Mouse (Mus musculus): ENCODE results near the gene Macf1. TPM values are rescaled to one million over a fixed set of nuclear protein-coding genes. Genes with fewer than 3 reads are reported as not detected.

The Macf1 gene
- polyA plus RNA-seq, 1 experiment from 2014 or later, result 41.2 TPM

DNA sequence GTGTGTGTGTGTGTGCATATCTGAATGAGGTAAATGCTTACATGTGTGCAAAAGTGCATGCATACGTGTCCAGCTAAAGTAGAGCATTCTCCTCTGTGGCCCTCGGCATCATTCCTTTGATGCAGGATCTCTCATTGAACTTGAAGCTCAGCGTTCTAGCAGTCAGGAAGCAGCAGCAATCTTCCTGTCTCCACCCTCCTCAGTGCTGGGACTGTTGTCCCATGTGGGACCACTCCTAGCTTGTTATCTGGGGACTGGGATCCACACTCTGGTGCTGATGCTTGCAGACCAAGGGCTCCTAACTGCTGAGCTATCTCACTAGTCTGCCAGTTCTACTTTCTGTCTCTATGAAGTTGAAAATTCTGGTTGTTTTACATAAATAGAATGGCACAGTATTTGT lies 52.5 kb downstream of the Macf1 start:
- H3K36me3 ChIP-seq, result no peaks in the 10 kb centered on the region
- H3K4me3 ChIP-seq (replicated peaks), result no peak overlapping the region
- WGBS, result 90% methylated on average over 3 of the region's 3 CpGs
- H3K4me1 ChIP-seq, result peaks cover 15% of the 10 kb centered on the region
- no peaks in the 10 kb centered on the region for H3K27me3 ChIP-seq
- ATAC-seq (replicated peaks; ENCODE audit: low FRiP score), result no peak
- no peak overlapping the region for H3K9ac ChIP-seq
- H3K27ac ChIP-seq, result no peak overlapping the region
- H3K4me2 ChIP-seq, result no peak overlapping the region
- no peaks in the 10 kb centered on the region for H3K9me3 ChIP-seq (replicated peaks)

DNA sequence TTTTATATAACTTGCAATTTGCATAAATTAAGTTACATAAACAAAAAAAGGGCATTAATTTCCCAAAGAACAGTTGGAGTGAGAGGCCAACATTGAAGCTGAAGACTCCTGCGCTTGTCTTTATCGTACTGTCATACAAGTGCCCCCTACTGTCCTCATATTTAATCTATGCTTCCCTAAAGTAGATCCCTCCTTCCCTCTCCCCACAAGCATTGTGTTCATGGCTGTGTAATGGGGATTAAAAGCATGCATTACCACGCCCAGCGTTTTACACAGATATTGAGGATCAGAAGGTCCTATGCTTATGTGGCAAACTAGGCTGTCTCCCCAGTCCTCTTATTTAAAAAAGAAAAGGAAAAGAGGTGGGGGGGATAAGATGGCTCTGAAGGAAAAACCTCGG lies 56.5 kb downstream of the Macf1 start:
- Histone ChIP-seq H3K36me3 (no peaks in the 10 kb centered on the region), H3K9ac (no peak overlapping the region), H3K4me1 (peaks cover 25% of the 10 kb centered on the region), H3K4me2 (no peak overlapping the region), H3K9me3 (replicated peaks) (no peaks in the 10 kb centered on the region), H3K27ac (no peak overlapping the region), H3K4me3 (replicated peaks) (no peak overlapping the region), H3K27me3 (no peaks in the 10 kb centered on the region)
- no peak for ATAC-seq (replicated peaks; ENCODE audit: low FRiP score)
- 80% methylated on average over 5 of the region's 5 CpGs for WGBS

DNA sequence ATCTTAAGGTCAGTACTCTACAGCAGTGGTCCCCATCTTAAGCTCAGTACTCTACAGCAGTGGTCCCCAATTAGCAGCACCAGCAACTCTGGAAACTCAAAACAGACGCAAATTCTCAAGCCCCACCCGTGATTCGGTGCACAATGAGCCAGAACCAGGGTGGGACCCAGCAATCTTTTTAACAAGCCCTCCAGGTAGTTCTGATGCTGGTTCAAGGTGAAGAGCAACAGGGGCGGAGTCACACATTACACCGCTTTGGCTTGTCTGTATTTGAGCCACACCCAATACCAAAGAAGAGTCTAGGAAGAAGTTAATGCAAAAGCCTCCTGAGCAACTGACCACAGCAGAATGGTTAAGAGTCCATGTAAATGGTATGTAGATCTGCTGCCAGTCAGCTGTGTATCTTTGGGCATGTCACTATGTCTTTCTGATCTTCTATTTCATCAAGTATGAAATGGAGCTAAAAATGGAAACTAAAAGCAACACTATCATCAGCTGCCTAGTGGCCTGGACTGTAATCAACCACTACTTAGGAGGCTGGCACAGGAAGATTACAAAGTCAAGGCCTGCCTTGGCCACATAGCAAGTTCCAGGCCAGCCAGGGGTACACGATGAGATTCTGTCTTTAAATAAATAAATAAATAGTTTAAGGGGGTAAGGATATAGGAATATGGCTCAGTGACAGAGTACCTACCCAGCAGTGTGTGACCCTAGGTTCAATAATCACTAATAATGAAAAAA lies 58.7 kb downstream of the Macf1 start:
- Histone ChIP-seq H3K4me2 (no peak overlapping the region), H3K27me3 (no peaks in the 10 kb centered on the region), H3K36me3 (no peaks in the 10 kb centered on the region), H3K27ac (peak overlapping the region; percentile 79; the same call in 1 of the 2 replicates), H3K4me1 (peaks cover 25% of the 10 kb centered on the region), H3K4me3 (replicated peaks) (no peak overlapping the region), H3K9me3 (replicated peaks) (no peaks in the 10 kb centered on the region), H3K9ac (no peak overlapping the region)
- no peak for ATAC-seq (replicated peaks; ENCODE audit: low FRiP score)
- 80% methylated on average over 6 of the region's 6 CpGs for WGBS

DNA sequence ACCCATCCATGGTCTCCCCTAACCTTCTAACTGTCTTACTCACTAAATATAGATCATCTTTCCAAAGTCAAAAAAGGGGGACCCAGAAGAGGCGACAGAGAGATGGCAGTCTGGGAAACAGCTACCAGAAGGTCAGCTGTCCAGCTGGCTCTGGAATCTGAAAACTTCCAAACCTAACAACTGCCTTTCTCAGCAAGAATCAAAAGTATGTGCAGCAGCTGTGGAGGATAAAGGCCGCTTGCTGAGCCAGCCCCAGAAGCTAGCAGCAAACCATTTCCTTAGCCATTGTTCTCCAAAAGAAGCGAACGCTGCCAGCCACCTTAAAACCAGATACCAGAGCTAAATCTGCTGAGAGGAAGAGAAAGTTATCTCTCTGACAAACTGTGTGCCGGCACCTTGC lies 59.7 kb downstream of the Macf1 start:
- Histone ChIP-seq H3K9me3 (replicated peaks) (no peaks in the 10 kb centered on the region), H3K36me3 (no peaks in the 10 kb centered on the region), H3K9ac (no peak overlapping the region), H3K4me2 (no peak overlapping the region), H3K27ac (peak overlapping the region; percentile 79), H3K4me3 (replicated peaks) (no peak overlapping the region), H3K27me3 (no peaks in the 10 kb centered on the region), H3K4me1 (peaks cover 25% of the 10 kb centered on the region)
- ATAC-seq (replicated peaks; ENCODE audit: low FRiP score), result peak; percentile 60; the same call in 1 of the 2 replicates
- 31% methylated on average over 5 of the region's 5 CpGs for WGBS

DNA sequence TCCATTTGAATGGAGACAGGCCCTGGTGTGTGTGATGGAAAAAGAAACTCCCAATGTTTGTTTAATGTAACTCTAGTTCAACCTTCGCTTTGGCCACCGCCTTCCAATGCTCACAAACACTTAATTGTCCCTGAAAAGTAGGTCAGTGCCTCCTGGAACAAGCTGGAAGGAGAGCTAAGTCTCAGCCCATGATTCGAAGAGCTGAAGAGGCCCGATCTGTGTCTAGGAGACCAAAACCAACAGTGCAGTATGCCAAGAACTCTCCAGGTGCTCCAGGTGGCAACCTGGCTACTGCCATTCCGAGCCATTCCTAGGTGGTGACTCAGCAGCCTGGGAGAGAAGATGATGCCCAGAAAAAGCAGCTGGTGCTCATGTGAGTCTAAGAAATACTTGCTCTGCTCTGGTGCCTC lies 60.4 kb downstream of the Macf1 start:
- H3K4me2 ChIP-seq, result no peak overlapping the region
- no peak for ATAC-seq (replicated peaks; ENCODE audit: low FRiP score)
- H3K4me1 ChIP-seq, result peaks cover 25% of the 10 kb centered on the region
- H3K4me3 ChIP-seq (replicated peaks), result no peak overlapping the region
- H3K27ac ChIP-seq, result peak overlapping the region; percentile 79
- no peaks in the 10 kb centered on the region for H3K9me3 ChIP-seq (replicated peaks)
- 68% methylated on average over 5 of the region's 5 CpGs for WGBS
- no peaks in the 10 kb centered on the region for H3K27me3 ChIP-seq
- H3K36me3 ChIP-seq, result no peaks in the 10 kb centered on the region
- H3K9ac ChIP-seq, result no peak overlapping the region

DNA sequence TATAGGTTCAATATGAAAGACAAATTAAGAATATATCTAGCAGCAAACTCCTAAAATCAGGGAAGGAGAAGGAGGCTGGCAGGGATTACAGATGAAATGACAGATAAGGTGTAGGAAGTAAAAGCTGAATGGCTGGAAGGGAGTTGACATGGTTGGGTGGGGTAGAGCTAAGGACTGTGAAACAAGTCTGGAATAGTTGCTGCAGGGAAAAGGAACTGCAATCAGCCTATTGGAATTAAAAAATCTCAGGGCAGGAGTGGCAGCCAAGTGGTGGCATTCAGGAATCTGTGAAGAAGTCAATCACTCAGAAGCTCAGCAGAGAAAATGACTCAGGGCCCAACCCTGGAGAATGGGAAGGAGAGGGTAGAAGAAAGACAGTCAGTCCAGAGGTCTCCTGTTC lies 62.4 kb downstream of the Macf1 start:
- no peak for ATAC-seq (replicated peaks; ENCODE audit: low FRiP score)
- no peak overlapping the region for H3K4me3 ChIP-seq (replicated peaks)
- H3K9me3 ChIP-seq (replicated peaks), result no peaks in the 10 kb centered on the region
- H3K9ac ChIP-seq, result no peak overlapping the region
- H3K36me3 ChIP-seq, result no peaks in the 10 kb centered on the region
- no peaks in the 10 kb centered on the region for H3K27me3 ChIP-seq
- no peak overlapping the region for H3K4me2 ChIP-seq
- no peak overlapping the region for H3K27ac ChIP-seq
- peaks cover 35% of the 10 kb centered on the region for H3K4me1 ChIP-seq

DNA sequence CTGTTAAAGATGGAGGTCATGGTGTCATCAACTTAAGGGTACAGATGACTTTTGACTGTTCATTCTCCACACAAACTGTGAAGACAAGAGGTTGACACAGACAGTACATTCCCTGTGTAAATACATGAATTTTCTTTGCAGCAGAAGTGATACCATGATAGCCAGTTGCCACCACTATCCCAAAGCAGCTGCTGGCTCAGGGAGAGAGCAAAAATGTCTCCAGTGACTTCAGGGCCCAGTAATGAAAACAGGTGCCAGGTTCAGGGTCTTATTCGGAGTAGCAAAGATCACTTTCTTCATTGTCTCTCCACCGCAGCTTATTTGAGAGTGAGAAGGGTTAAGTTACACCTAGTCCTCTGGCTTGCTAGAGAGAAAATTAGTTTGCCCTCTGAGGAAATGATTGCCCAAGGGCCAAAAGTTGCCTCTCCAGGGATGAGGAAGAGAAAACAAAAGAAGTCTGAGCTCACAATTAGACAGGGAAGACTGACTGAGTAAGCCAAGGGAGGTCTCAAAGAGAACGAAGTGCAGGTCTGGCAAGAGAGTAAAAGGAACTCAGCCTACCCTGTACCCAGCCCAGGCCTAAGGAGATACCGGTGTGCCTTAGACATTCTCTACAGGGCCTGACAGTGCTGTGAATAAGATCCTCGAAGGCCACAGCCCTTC lies 66.3 kb downstream of the Macf1 start:
- WGBS, result 45% methylated on average over 5 of the region's 5 CpGs
- no peaks in the 10 kb centered on the region for H3K9me3 ChIP-seq (replicated peaks)
- peak overlapping the region; percentile 34; the same call in 1 of the 2 replicates for H3K27ac ChIP-seq
- peaks cover 24% of the 10 kb centered on the region for H3K4me1 ChIP-seq
- no peak for ATAC-seq (replicated peaks; ENCODE audit: low FRiP score)
- H3K4me2 ChIP-seq, result no peak overlapping the region
- H3K4me3 ChIP-seq (replicated peaks), result no peak overlapping the region
- no peaks in the 10 kb centered on the region for H3K27me3 ChIP-seq
- H3K9ac ChIP-seq, result no peak overlapping the region
- no peaks in the 10 kb centered on the region for H3K36me3 ChIP-seq

DNA sequence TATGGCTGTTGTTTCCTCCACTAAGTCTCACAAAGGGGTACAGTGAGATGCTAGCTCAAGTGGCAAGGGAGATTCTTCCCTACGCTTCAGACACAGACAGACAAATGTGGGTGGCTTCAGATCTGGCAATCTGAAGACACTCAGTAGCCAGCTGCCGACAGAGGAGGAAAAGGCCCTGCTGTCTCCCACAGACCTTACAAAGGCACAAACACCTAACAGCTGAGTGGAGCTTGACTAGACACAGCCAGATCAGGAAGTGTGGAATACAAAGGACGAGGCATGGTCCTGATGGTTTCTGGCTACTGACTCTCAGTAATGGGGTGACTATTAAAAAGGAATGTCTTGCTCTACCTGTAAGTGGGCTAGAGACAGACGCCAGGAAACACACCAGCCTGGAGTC lies 67.2 kb downstream of the Macf1 start:
- Histone ChIP-seq H3K27ac (peak overlapping the region; percentile 61), H3K4me1 (peaks cover 29% of the 10 kb centered on the region)

DNA sequence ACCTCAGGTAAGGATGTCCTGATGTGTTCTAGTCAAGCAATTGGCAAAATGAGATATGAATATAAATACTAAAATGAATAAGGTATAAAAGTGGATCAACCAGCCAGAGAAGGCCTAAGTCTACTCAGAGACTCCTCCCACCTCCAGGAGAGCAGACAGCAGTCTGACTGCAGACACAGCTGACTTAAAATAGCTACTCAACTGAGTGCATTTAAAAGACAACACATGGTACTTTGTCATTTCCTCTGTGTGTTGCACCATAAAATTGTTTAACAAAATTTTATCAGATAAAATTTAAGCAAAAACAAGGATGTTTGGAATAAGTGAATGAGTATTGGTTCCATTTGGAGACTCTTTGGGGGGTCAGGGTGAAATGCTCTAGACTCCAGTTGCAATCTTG lies 67.7 kb downstream of the Macf1 start:
- Histone ChIP-seq H3K9me3 (replicated peaks) (no peaks in the 10 kb centered on the region), H3K4me2 (no peak overlapping the region), H3K27ac (peak overlapping the region; percentile 61), H3K4me1 (peaks cover 29% of the 10 kb centered on the region), H3K4me3 (replicated peaks) (no peak overlapping the region), H3K36me3 (no peaks in the 10 kb centered on the region), H3K9ac (no peak overlapping the region), H3K27me3 (no peaks in the 10 kb centered on the region)
- ATAC-seq (replicated peaks; ENCODE audit: low FRiP score), result no peak

More for the DNA sequence above, 67.2 kb downstream of the Macf1 start:
- Histone ChIP-seq H3K27me3 (no peaks in the 10 kb centered on the region), H3K4me3 (replicated peaks) (no peak overlapping the region), H3K36me3 (no peaks in the 10 kb centered on the region), H3K9ac (no peak overlapping the region), H3K9me3 (replicated peaks) (no peaks in the 10 kb centered on the region), H3K4me2 (no peak overlapping the region)
- 58% methylated on average over 4 of the region's 4 CpGs for WGBS
- no peak for ATAC-seq (replicated peaks; ENCODE audit: low FRiP score)

DNA sequence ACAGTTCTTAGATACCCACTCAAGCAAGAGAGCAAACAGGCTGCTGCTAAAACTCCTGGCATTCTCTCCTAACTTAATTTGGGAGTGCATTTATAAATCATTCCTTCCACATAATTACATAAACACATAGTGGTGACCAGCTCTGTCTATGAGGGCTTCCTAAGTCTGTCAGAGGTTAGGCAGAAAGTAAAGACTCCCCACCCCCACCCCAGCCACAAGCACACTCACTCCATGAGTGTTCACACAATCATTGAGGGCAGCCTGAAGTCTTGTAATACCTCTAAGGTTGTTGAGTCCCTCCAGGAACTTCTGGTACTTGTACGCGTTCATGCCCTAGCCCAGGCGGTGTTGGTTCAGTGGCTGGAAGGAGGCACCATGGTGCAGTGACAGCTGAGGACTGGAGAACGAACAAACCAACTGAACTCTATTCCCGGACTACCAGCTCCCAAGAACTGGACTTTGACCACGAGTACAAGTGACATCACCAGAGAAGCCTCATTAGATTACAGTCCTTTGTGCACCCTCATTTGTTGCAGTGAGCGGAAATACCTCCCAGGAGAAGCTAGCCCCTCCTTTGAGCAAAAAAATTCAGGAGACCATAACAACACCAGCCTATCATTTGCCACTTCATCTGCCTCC lies 70.7 kb downstream of the Macf1 start:
- H3K36me3 ChIP-seq, result no peaks in the 10 kb centered on the region
- H3K4me3 ChIP-seq (replicated peaks), result no peak overlapping the region
- no peak overlapping the region for H3K4me2 ChIP-seq
- no peaks in the 10 kb centered on the region for H3K27me3 ChIP-seq
- H3K9me3 ChIP-seq (replicated peaks), result no peaks in the 10 kb centered on the region
- H3K4me1 ChIP-seq, result peaks cover 29% of the 10 kb centered on the region
- ATAC-seq (replicated peaks; ENCODE audit: low FRiP score), result peak; percentile 47; the same call in 1 of the 2 replicates
- WGBS, result 74% methylated on average over 7 of the region's 7 CpGs
- no peak overlapping the region for H3K27ac ChIP-seq
- no peak overlapping the region for H3K9ac ChIP-seq

DNA sequence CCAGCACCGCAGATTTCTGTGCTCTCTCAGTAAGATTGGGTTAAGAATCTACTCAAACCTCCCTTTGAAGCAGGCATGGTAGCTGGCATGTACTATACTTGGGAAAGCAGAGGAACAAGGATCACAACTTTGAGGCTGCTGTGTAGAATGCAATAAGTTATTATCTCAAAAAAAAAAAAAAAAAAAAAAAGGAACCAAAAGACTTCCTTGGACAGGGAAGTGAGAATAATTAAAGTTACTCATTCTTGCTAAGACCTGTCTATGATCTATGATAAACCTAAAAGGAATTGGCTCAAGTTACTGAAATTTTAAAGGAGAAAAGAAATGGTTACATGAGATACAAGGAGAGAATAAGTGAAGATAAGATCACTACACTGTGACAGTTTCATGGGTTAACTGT lies 72.2 kb downstream of the Macf1 start:
- peaks cover 21% of the 10 kb centered on the region for H3K4me1 ChIP-seq
- H3K9ac ChIP-seq, result no peak overlapping the region
- H3K4me2 ChIP-seq, result no peak overlapping the region
- H3K9me3 ChIP-seq (replicated peaks), result peaks cover 4% of the 10 kb centered on the region; the same call in 1 of the 2 replicates
- ATAC-seq (replicated peaks; ENCODE audit: low FRiP score), result no peak
- no peak overlapping the region for H3K4me3 ChIP-seq (replicated peaks)
- WGBS, result 97% methylated on average over 1 of the region's 1 CpGs
- no peaks in the 10 kb centered on the region for H3K27me3 ChIP-seq
- H3K36me3 ChIP-seq, result no peaks in the 10 kb centered on the region
- H3K27ac ChIP-seq, result no peak overlapping the region

DNA sequence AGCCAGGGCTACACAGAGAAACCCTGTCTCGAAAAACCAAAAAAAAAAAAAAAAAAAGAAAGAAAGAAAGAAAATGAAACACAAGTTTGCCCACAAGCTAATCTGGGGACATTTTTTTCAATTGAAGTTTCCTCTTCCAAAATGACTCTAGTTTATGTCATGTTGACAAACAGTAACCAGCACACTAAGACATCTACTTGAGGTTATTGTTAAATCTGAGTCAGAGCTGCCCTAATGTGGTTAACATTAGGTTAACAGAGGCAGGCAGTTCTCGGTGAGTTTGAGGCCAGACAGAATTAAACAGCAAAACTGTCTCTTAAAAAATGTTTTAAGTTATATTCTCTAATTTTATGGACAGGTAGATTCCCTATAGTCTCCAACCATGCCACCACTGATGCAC lies 72.9 kb downstream of the Macf1 start:
- Histone ChIP-seq H3K36me3 (no peaks in the 10 kb centered on the region), H3K9ac (no peak overlapping the region), H3K9me3 (replicated peaks) (peaks cover 4% of the 10 kb centered on the region; the same call in 1 of the 2 replicates), H3K4me1 (peaks cover 16% of the 10 kb centered on the region), H3K4me3 (replicated peaks) (no peak overlapping the region), H3K27ac (no peak overlapping the region), H3K4me2 (no peak overlapping the region), H3K27me3 (no peaks in the 10 kb centered on the region)
- WGBS, result 81% methylated on average over 1 of the region's 2 CpGs
- ATAC-seq (replicated peaks; ENCODE audit: low FRiP score), result no peak

Measured in kidney, embryonic 15.5 days (tissue).